Mouse (Mus musculus) neural tube, embryonic 11.5 days (tissue): ENCODE measurements around the gene Nceh1. TPM values are rescaled to one million over a fixed set of nuclear protein-coding genes. Genes with fewer than 3 reads are reported as not detected.
"Not testable (repeated sequence)": the region's sequence is repeated elsewhere in the genome, so short reads cannot be mapped to it uniquely, and the experiment has no call there.

Experiments
- ATAC-seq: fragments of 200-750 bp; cut with Nextera tagmentation; 2 replicates; pipeline ENCODE4 v1.8.0; 2017; ENCODE audit warnings: moderate number of reproducible peaks, mild to moderate bottlenecking, moderate TSS enrichment, moderate library complexity; ENCODE audit not compliant: insufficient read depth, low FRiP score, low TSS enrichment
- DNase-seq: peaks from one replicate; pipeline ENCODE4 v3.0.0-alpha.2; 2015; ENCODE audit warnings: low spot score
- H3K27ac ChIP-seq: fragments of 300-500 bp; sonication (generic); 2 replicates; pipeline ENCODE4 v1.5.1; 2014; ENCODE audit warnings: low read depth, mild to moderate bottlenecking, low read length
- H3K27me3 ChIP-seq: fragments of 300-500 bp; sonication (generic); 2 replicates; pipeline ENCODE4 v1.6.1; 2014; ENCODE audit warnings: mild to moderate bottlenecking, low read length, mixed read lengths; ENCODE audit not compliant: control insufficient read depth, insufficient read depth
- H3K36me3 ChIP-seq: fragments of 300-500 bp; sonication (generic); 2 replicates; pipeline ENCODE4 v1.6.1; 2014; ENCODE audit warnings: mild to moderate bottlenecking, low read length, moderate library complexity, mixed read lengths; ENCODE audit not compliant: control insufficient read depth, insufficient read depth
- H3K4me1 ChIP-seq: fragments of 300-500 bp; sonication (generic); 2 replicates; pipeline ENCODE4 v1.6.1; 2014; ENCODE audit warnings: low read length, mixed read lengths; ENCODE audit not compliant: control insufficient read depth, insufficient read depth
- H3K4me2 ChIP-seq: fragments of 300-500 bp; sonication (generic); 2 replicates; pipeline ENCODE4 v1.6.1; 2014; ENCODE audit warnings: low read depth, mild to moderate bottlenecking, moderate library complexity
- H3K4me3 ChIP-seq: fragments of 300-500 bp; sonication (generic); 2 replicates; pipeline ENCODE4 v1.5.1; 2014; ENCODE audit warnings: low read depth, low read length
- H3K9ac ChIP-seq: fragments of 300-500 bp; sonication (generic); 2 replicates; pipeline ENCODE4 v1.6.1; 2014; ENCODE audit warnings: mild to moderate bottlenecking, low read length
- H3K9me3 ChIP-seq: fragments of 300-500 bp; sonication (generic); 2 replicates; pipeline ENCODE4 v1.6.1; 2016; ENCODE audit warnings: low read length; ENCODE audit not compliant: control insufficient read depth
- WGBS: fragments of 180-500 bp; shearing (Covaris S2); extraction: QIAGEN DNeasy Blood & Tissue Kit; methylation state at CpG from one replicate; pipeline ENCODE4 v1.1.7; 2014; 5-methylcytosine and 5-hydroxymethylcytosine counted together
- polyA plus RNA-seq: library from polyadenylated mRNA; unstranded; fragments of >200 nt; fragmentation: Nextera tagmentation; extraction: Ambion mirVana; gene quantifications from 2 replicates; pipeline ENCODE4 v1.2.1, GENCODE M21; 2014

Gene Nceh1
- polyA plus RNA-seq, 1 experiment from 2014 or later: 4.0 TPM

- no peaks in the 10 kb centered on the region for H3K4me1 ChIP-seq
- no peaks in the 10 kb centered on the region for H3K27me3 ChIP-seq
- no peak overlapping the region for H3K4me3 ChIP-seq
- H3K9me3 ChIP-seq: no peaks in the 10 kb centered on the region
- DNase-seq: no peak
- no peak overlapping the region for H3K27ac ChIP-seq
- WGBS: 75% methylated on average over 8 of the region's 8 CpGs
- ATAC-seq: no peak
- no peaks in the 10 kb centered on the region for H3K36me3 ChIP-seq
- H3K4me2 ChIP-seq: no peak overlapping the region
- no peak overlapping the region for H3K9ac ChIP-seq
Measured at GRCm38 (mm10) chr3:27288909-27289308, 106.1 kb downstream of the Nceh1 start.

- H3K9me3 ChIP-seq: no peaks in the 10 kb centered on the region
- H3K4me3 ChIP-seq: no peak overlapping the region
- no peaks in the 10 kb centered on the region for H3K27me3 ChIP-seq
- ATAC-seq: no peak
- no peaks in the 10 kb centered on the region for H3K36me3 ChIP-seq
- H3K9ac ChIP-seq: no peak overlapping the region
- no peak overlapping the region for H3K27ac ChIP-seq
- H3K4me1 ChIP-seq: no peaks in the 10 kb centered on the region
- WGBS: 85% methylated on average over 5 of the region's 5 CpGs
- no peak for DNase-seq
- no peak overlapping the region for H3K4me2 ChIP-seq
Measured at GRCm38 (mm10) chr3:27290285-27290684, 107.5 kb downstream of the Nceh1 start.

GRCm38 (mm10) chr3:27290945-27291344 is 108.2 kb downstream of the Nceh1 start:
- H3K27me3 ChIP-seq, H3K4me1 ChIP-seq, H3K9me3 ChIP-seq, H3K27ac ChIP-seq, H3K4me3 ChIP-seq, DNase-seq, H3K36me3 ChIP-seq, H3K9ac ChIP-seq, ATAC-seq, H3K4me2 ChIP-seq: not testable (repeated sequence)
- WGBS: 87% methylated on average over 5 of the region's 5 CpGs

- not testable (repeated sequence) for H3K4me3 ChIP-seq, H3K9me3 ChIP-seq, H3K27ac ChIP-seq, H3K36me3 ChIP-seq, ATAC-seq, H3K27me3 ChIP-seq, DNase-seq, H3K9ac ChIP-seq, H3K4me1 ChIP-seq, H3K4me2 ChIP-seq
- WGBS: 84% methylated on average over 4 of the region's 4 CpGs
Measured at GRCm38 (mm10) chr3:27291411-27291810, 108.6 kb downstream of the Nceh1 start.

GRCm38 (mm10) chr3:27293645-27294385 is 111.0 kb downstream of the Nceh1 start:
- H3K27me3 ChIP-seq: no peaks in the 10 kb centered on the region
- no peak for DNase-seq
- H3K9me3 ChIP-seq: no peaks in the 10 kb centered on the region
- H3K4me3 ChIP-seq: no peak overlapping the region
- 71% methylated on average over 7 of the region's 7 CpGs for WGBS
- no peak overlapping the region for H3K9ac ChIP-seq
- H3K4me1 ChIP-seq: no peaks in the 10 kb centered on the region
- ATAC-seq: no peak
- H3K36me3 ChIP-seq: no peaks in the 10 kb centered on the region
- no peak overlapping the region for H3K27ac ChIP-seq
- H3K4me2 ChIP-seq: no peak overlapping the region

- Histone ChIP-seq H3K4me3 (no peak overlapping the region), H3K9me3 (no peaks in the 10 kb centered on the region), H3K9ac (no peak overlapping the region), H3K4me2 (no peak overlapping the region), H3K27me3 (no peaks in the 10 kb centered on the region), H3K4me1 (no peaks in the 10 kb centered on the region), H3K36me3 (no peaks in the 10 kb centered on the region), H3K27ac (no peak overlapping the region)
- ATAC-seq (no peak), DNase-seq (no peak)
- 91% methylated on average over 4 of the region's 4 CpGs for WGBS
Measured at GRCm38 (mm10) chr3:27300451-27300850, 117.7 kb downstream of the Nceh1 start.

DNA sequence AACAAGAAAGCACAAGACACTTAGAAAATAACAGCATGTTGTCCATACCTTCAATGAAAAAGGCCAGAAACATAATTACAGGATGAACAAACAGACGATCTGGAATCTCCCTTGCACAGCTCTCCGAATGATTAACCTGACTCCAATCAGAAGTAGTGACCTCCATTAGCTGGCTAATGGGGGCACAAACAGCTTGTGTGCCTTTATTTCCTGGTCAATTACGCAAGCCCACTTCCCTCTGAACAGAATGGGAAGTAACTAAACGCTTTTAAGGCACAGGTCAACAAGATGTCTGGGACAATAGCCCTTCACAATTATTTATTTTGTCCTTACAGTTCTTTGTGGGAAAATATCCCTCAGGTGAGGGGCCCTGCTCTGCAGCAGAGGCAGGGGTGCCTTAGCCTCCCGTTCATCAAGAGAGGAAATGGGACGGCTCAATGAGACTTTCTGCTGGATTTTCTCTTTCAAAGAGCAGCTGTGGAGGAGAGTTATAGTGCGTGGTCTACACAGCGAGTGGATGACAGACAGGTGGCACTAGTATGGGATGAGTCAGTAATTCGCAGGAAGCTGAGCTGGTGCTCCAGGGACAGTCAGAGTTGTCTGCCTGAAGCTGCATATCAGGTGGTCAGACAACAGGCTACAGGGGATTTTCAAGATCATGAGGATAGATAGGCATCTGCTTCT is 119.7 kb downstream of the Nceh1 start:
- H3K4me3 ChIP-seq: no peak overlapping the region
- ATAC-seq (no peak), DNase-seq (no peak)
- WGBS: 64% methylated on average over 9 of the region's 9 CpGs
- H3K9me3 ChIP-seq: no peaks in the 10 kb centered on the region
- no peaks in the 10 kb centered on the region for H3K4me1 ChIP-seq
- H3K4me2 ChIP-seq: no peak overlapping the region
- no peak overlapping the region for H3K27ac ChIP-seq
- H3K36me3 ChIP-seq: no peaks in the 10 kb centered on the region
- no peak overlapping the region for H3K9ac ChIP-seq
- no peaks in the 10 kb centered on the region for H3K27me3 ChIP-seq

DNA sequence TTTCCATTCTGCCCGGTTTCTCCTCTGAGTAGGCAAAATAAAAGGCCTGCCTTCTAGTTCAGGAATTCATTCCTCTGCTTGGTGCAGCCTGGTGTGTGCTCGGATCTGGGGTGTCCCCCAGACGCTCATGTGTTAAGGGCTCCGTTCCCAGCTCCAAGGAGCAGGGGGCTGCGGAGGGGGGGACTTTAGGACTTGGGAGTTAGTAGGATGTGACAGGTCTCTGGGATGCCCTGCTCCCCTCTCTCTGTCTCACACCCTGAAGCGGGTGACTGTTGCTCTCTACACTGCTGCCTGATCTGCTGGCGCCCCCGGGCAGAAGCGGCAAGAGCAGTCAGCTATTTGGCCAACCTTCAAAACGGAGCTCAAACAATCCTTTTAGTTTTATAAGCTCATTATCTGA is 124.0 kb downstream of the Nceh1 start:
- Histone ChIP-seq H3K9ac (no peak overlapping the region), H3K4me1 (no peaks in the 10 kb centered on the region), H3K4me3 (no peak overlapping the region), H3K9me3 (no peaks in the 10 kb centered on the region), H3K27me3 (no peaks in the 10 kb centered on the region), H3K36me3 (no peaks in the 10 kb centered on the region), H3K4me2 (no peak overlapping the region), H3K27ac (no peak overlapping the region)
- no peak for ATAC-seq
- DNase-seq: no peak
- WGBS: 84% methylated on average over 10 of the region's 10 CpGs

GRCm38 (mm10) chr3:27310973-27311372 is 128.2 kb downstream of the Nceh1 start:
- no peak for ATAC-seq
- DNase-seq: no peak
- 94% methylated on average over 7 of the region's 7 CpGs for WGBS
- H3K4me1 ChIP-seq: no peaks in the 10 kb centered on the region
- no peaks in the 10 kb centered on the region for H3K9me3 ChIP-seq
- no peaks in the 10 kb centered on the region for H3K36me3 ChIP-seq
- H3K27me3 ChIP-seq: no peaks in the 10 kb centered on the region
- H3K4me2 ChIP-seq: no peak overlapping the region
- H3K9ac ChIP-seq: no peak overlapping the region
- no peak overlapping the region for H3K27ac ChIP-seq
- no peak overlapping the region for H3K4me3 ChIP-seq
